Mouse (Mus musculus) heart, adult 2 months (tissue): Measurements from ENCODE around the gene Olfr139. TPM values are rescaled to one million over a fixed set of nuclear protein-coding genes. Genes with fewer than 3 reads are reported as not detected.

Source experiments
- DNase-seq, 2 experiments: peaks; one replicate each; pipeline ENCODE4 v3.0.0; 2021
- H3K27ac ChIP-seq: fragments of 200-600 bp; 2 replicates; pipeline ENCODE4 v1.8.1; 2022
- H3K27me3 ChIP-seq: fragments of 200-500 bp; 2 replicates; pipeline ENCODE4 v1.6.1; 2012; ENCODE audit warnings: mild to moderate bottlenecking, low read length, inconsistent platforms, mixed read lengths; ENCODE audit not compliant: control insufficient read depth, insufficient read depth
- H3K36me3 ChIP-seq: fragments of 200-500 bp; 2 replicates; pipeline ENCODE4 v1.6.1; 2012; ENCODE audit warnings: low read length, inconsistent platforms; ENCODE audit not compliant: control insufficient read depth, insufficient read depth
- H3K4me1 ChIP-seq: fragments of 200-500 bp; 2 replicates; pipeline ENCODE4 v1.6.1; 2011; ENCODE audit warnings: low read length; ENCODE audit not compliant: control insufficient read depth, insufficient read depth
- H3K4me3 ChIP-seq: fragments of 200-600 bp; 2 replicates; pipeline ENCODE4 v1.8.1; 2022
- H3K79me2 ChIP-seq: fragments of 200-500 bp; replicated peaks from 2 replicates; pipeline ENCODE4 v1.6.1; 2012; ENCODE audit warnings: mild to moderate bottlenecking, inconsistent platforms, low read length, moderate library complexity, mixed read lengths; ENCODE audit not compliant: control insufficient read depth, insufficient read depth
- H3K9ac ChIP-seq: fragments of 200-500 bp; 2 replicates; pipeline ENCODE4 v1.6.1; 2012; ENCODE audit warnings: low read depth, mild to moderate bottlenecking, control low read depth, inconsistent platforms, low read length, mixed read lengths
- CTCF ChIP-seq: fragments of 200-600 bp; IDR thresholded peaks from 2 replicates; pipeline ENCODE4 v1.8.1; 2022; ENCODE audit warnings: antibody characterized with exemption, mild to moderate bottlenecking, moderate library complexity
- EP300 ChIP-seq: fragments of 200-500 bp; IDR thresholded peaks from 2 replicates; pipeline ENCODE4 v1.6.1; 2011; ENCODE audit warnings: low read depth, low read length, control low read depth; ENCODE audit not compliant: insufficient read depth
- POLR2A ChIP-seq: fragments of 200-500 bp; IDR thresholded peaks from 2 replicates; pipeline ENCODE4 v1.6.1; 2011; ENCODE audit warnings: mild to moderate bottlenecking, low read depth, low read length, control low read depth; ENCODE audit not compliant: insufficient read depth
- WGBS: fragments of 180-500 bp; shearing (Covaris S2); methylation state at CpG from one replicate; pipeline ENCODE4 v1.1.7; 2018; 5-methylcytosine and 5-hydroxymethylcytosine counted together
- intact Hi-C: fragments of 180-260 bp; cut with DNase I; formaldehyde crosslinking; loops from one replicate; pipeline ENCODE4 v1.15.1; 2025
- long read RNA-seq: library from polyadenylated mRNA; stranded (forward); transcript quantifications from one replicate; pipeline ENCODE4 v2.0.0, GENCODE M21; 2021
- polyA plus RNA-seq: library from polyadenylated mRNA; depleted of rRNA; stranded (reverse); fragments of >200 nt; gene quantifications from 2 replicates; pipeline ENCODE4 v1.2.3, GENCODE M21; 2012; rRNA removed
- total RNA-seq, 2 experiments: library from RNA; stranded (reverse); gene quantifications; 2 replicates each; pipeline ENCODE4 v1.2.3; 2021

The Olfr139 gene
- not detected for total RNA-seq
- not detected in 2 replicates for polyA plus RNA-seq
- long read RNA-seq, result 0 reads

DNA sequence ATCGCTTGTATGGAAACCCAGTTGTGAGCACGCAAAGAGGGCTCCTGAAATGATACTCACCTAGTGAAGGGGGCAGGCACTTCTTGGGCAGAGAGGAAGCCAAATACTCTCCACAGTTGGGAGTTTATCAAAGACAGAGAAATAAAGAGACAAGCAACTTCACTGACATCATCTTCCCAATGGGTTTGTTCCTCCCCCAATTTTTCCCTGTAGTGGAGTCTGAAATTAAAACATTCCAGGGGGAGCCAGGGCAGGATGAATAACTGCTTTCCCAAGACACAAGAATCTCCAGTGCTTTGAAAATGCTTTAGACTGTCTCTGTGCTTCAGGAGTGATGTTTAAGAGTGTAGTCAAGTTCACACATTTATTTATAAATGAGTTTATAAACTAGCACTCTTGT, at the start of gene Olfr139, which contains the start of gene Olfr399:
Olfr139 (minus strand) TSS at position 101 of the 400 bp plus-strand sequence.
Olfr399 (minus strand) TSS at position 165 of the 400 bp plus-strand sequence.
- Histone ChIP-seq H3K4me3 (no peak within 1 kb of the TSS), H3K4me1 (no peaks in the 10 kb centered on the region), H3K79me2 (no peaks in the 10 kb centered on the region), H3K27ac (no peak within 1 kb of the TSS), H3K9ac (no peak within 1 kb of the TSS), H3K27me3 (no peaks in the 10 kb centered on the region), H3K36me3 (no peaks in the 10 kb centered on the region)
- no peak for DNase-seq
- TF ChIP-seq POLR2A, result no peak
- TF ChIP-seq CTCF, result no peak
- no peak for TF ChIP-seq EP300
- 68% methylated on average over 2 of the region's 2 CpGs for WGBS
- intact Hi-C loops, result no loop called here

- intact Hi-C loops, result no loop called here
- Histone ChIP-seq H3K79me2 (no peaks in the 10 kb centered on the region), H3K4me1 (no peaks in the 10 kb centered on the region), H3K9ac (no peak overlapping the region), H3K27me3 (no peaks in the 10 kb centered on the region), H3K4me3 (no peak overlapping the region), H3K27ac (no peak overlapping the region), H3K36me3 (no peaks in the 10 kb centered on the region)
- 26% methylated on average over 5 of the region's 5 CpGs for WGBS
- no peak for TF ChIP-seq POLR2A
- TF ChIP-seq EP300, result no peak
- no peak for TF ChIP-seq CTCF
- DNase-seq, result no peak
Measured at GRCm38 (mm10) chr11:74105066-74105465, 48.7 kb upstream of the Olfr139 start.

DNA sequence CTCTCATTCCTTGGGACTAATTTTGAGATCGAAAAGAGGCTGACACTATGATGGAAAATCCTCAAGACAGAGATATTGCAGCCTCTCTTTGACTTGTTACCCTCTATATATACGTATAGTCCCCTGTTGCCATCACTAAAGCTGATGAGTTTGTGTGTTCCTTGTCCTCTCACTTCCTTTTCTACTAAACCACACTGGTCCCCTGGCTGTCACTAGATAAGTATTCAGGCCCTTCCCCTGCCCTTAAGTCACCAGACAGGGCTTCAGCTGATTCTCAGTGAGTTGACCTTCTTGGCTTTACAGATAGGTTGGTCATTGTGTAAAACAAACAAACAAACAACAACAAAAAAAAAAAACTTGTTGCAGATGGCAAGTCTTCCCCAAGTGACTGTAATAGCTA, 45.2 kb upstream of the Olfr139 start:
- H3K27ac ChIP-seq, result no peak overlapping the region
- DNase-seq, result no peak
- H3K79me2 ChIP-seq, result no peaks in the 10 kb centered on the region
- H3K27me3 ChIP-seq, result no peaks in the 10 kb centered on the region
- WGBS, result 28% methylated on average over 2 of the region's 2 CpGs
- H3K4me1 ChIP-seq, result no peaks in the 10 kb centered on the region
- no peak for TF ChIP-seq CTCF
- TF ChIP-seq EP300, result no peak
- no peak for TF ChIP-seq POLR2A
- H3K36me3 ChIP-seq, result no peaks in the 10 kb centered on the region
- H3K4me3 ChIP-seq, result no peak overlapping the region
- intact Hi-C loops, result no loop called here
- no peak overlapping the region for H3K9ac ChIP-seq

- WGBS, result 43% methylated on average over 2 of the region's 2 CpGs
- intact Hi-C loops, result no loop called here
- no peak overlapping the region for H3K4me3 ChIP-seq
- H3K4me1 ChIP-seq, result no peaks in the 10 kb centered on the region
- no peaks in the 10 kb centered on the region for H3K27me3 ChIP-seq
- H3K79me2 ChIP-seq, result no peaks in the 10 kb centered on the region
- DNase-seq, result no peak
- H3K9ac ChIP-seq, result no peak overlapping the region
- TF ChIP-seq POLR2A (no peak), CTCF (no peak), EP300 (no peak)
- H3K36me3 ChIP-seq, result no peaks in the 10 kb centered on the region
- no peak overlapping the region for H3K27ac ChIP-seq
Measured at GRCm38 (mm10) chr11:74100724-74101123, 44.4 kb upstream of the Olfr139 start.

GRCm38 (mm10) chr11:74069655-74070054, 13.3 kb upstream of the Olfr139 start, which contains the start of gene Zfp616:
Zfp616 (plus strand) TSS chr11:74069955.
- Histone ChIP-seq H3K36me3 (no peaks in the 10 kb centered on the region), H3K79me2 (no peaks in the 10 kb centered on the region), H3K27me3 (no peaks in the 10 kb centered on the region), H3K27ac (no peak within 1 kb of the TSS), H3K4me3 (no peak within 1 kb of the TSS), H3K9ac (no peak within 1 kb of the TSS), H3K4me1 (no peaks in the 10 kb centered on the region)
- intact Hi-C loops, result no loop called here
- WGBS, result 83% methylated on average over 1 of the region's 1 CpGs
- no peak for DNase-seq
- TF ChIP-seq POLR2A (no peak), EP300 (no peak), CTCF (no peak)

DNA sequence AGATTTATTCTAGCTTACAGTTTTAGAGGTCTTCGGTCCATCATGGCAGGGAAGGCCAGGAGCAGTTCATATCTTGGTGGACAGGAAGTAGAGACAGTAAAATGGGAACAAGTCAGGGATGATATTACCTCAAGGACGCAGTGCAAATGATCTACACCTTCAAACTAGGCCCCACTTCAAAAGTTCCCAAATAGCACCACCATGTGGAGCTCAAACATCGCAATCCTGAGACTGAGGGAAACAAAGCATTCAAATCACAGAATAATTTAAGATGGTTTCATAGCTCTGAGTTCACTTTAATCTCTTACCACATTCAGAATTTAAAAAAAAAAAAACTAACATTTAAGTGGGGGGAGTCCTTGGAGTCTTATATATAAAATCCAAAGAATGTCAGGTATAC, 5.0 kb downstream of the Olfr139 start:
- H3K79me2 ChIP-seq, result no peaks in the 10 kb centered on the region
- WGBS, result 64% methylated on average over 3 of the region's 3 CpGs
- H3K4me3 ChIP-seq, result no peak overlapping the region
- H3K36me3 ChIP-seq, result no peaks in the 10 kb centered on the region
- no peaks in the 10 kb centered on the region for H3K27me3 ChIP-seq
- intact Hi-C loops, result no loop called here
- TF ChIP-seq EP300 (no peak), POLR2A (no peak)
- no peak overlapping the region for H3K27ac ChIP-seq
- H3K4me1 ChIP-seq, result no peaks in the 10 kb centered on the region
- no peak overlapping the region for H3K9ac ChIP-seq
- no peak for DNase-seq

Other genes starting within 250 kb of the Olfr139 start
- not detected for gene Olfr392, start 239.5 kb downstream of the Olfr139 start, total RNA-seq
- not detected in 2 replicates for gene Olfr392, start 239.5 kb downstream of the Olfr139 start, polyA plus RNA-seq
- gene Olfr393, start 205.1 kb downstream of the Olfr139 start, total RNA-seq, result not detected
- not detected in 2 replicates for gene Olfr393, start 205.1 kb downstream of the Olfr139 start, polyA plus RNA-seq
- gene Olfr394, start 165.8 kb downstream of the Olfr139 start, total RNA-seq, result not detected
- gene Olfr394, start 165.8 kb downstream of the Olfr139 start, polyA plus RNA-seq, result not detected in 2 replicates
- not detected for gene Olfr395, start 147.3 kb downstream of the Olfr139 start, total RNA-seq
- not detected in 2 replicates for gene Olfr395, start 147.3 kb downstream of the Olfr139 start, polyA plus RNA-seq
- gene Olfr23, start 119.9 kb downstream of the Olfr139 start, total RNA-seq, result not detected
- not detected in 2 replicates for gene Olfr23, start 119.9 kb downstream of the Olfr139 start, polyA plus RNA-seq
- not detected for gene Olfr397, start 95.7 kb downstream of the Olfr139 start, total RNA-seq
- not detected in 2 replicates for gene Olfr397, start 95.7 kb downstream of the Olfr139 start, polyA plus RNA-seq
- gene Olfr398, start 66.1 kb downstream of the Olfr139 start, total RNA-seq, result not detected
- not detected in 2 replicates for gene Olfr398, start 66.1 kb downstream of the Olfr139 start, polyA plus RNA-seq
- not detected for gene Olfr399, start 64 bp upstream of the Olfr139 start, total RNA-seq
- not detected in 2 replicates for gene Olfr399, start 64 bp upstream of the Olfr139 start, polyA plus RNA-seq
- gene Zfp616, start 13.4 kb upstream of the Olfr139 start, total RNA-seq, result not detected
- gene Zfp616, start 13.4 kb upstream of the Olfr139 start, polyA plus RNA-seq, result not detected in 2 replicates
- not detected for gene Olfr401, start 57.2 kb upstream of the Olfr139 start, total RNA-seq
- not detected in 2 replicates for gene Olfr401, start 57.2 kb upstream of the Olfr139 start, polyA plus RNA-seq
- gene Olfr402, start 97.0 kb upstream of the Olfr139 start, total RNA-seq, result not detected
- not detected in 2 replicates for gene Olfr402, start 97.0 kb upstream of the Olfr139 start, polyA plus RNA-seq
- not detected for gene Olfr403, start 129.7 kb upstream of the Olfr139 start, total RNA-seq
- gene Olfr403, start 129.7 kb upstream of the Olfr139 start, polyA plus RNA-seq, result not detected in 2 replicates
- gene Olfr43, start 154.8 kb upstream of the Olfr139 start, total RNA-seq, result not detected
- not detected in 2 replicates for gene Olfr43, start 154.8 kb upstream of the Olfr139 start, polyA plus RNA-seq
- gene Olfr406, start 203.3 kb upstream of the Olfr139 start, total RNA-seq, result not detected
- not detected in 2 replicates for gene Olfr406, start 203.3 kb upstream of the Olfr139 start, polyA plus RNA-seq
- not detected for gene Olfr59, start 227.2 kb upstream of the Olfr139 start, total RNA-seq
- not detected in 2 replicates for gene Olfr59, start 227.2 kb upstream of the Olfr139 start, polyA plus RNA-seq